Mouse (Mus musculus) macrophage (primary cell): ENCODE data around the gene Ppif. TPM values are rescaled to one million over a fixed set of nuclear protein-coding genes. Genes with fewer than 3 reads are reported as not detected.

ENCODE experiments used
- H3K27ac ChIP-seq: fragments of 350-480 bp; formaldehyde crosslinking; 2 replicates; pipeline ENCODE4 v1.9.0; 2021
- H3K36me3 ChIP-seq: fragments of 350-480 bp; formaldehyde crosslinking; 2 replicates; pipeline ENCODE4 v1.9.0; 2021; ENCODE audit errors: inconsistent target
- H3K4me3 ChIP-seq: fragments of 350-480 bp; formaldehyde crosslinking; 2 replicates; pipeline ENCODE4 v1.9.0; 2021; ENCODE audit errors: inconsistent target
- H3K79me2 ChIP-seq: fragments of 350-480 bp; formaldehyde crosslinking; 2 replicates; pipeline ENCODE4 v1.9.0; 2021; ENCODE audit errors: inconsistent target
- WGBS: methylation state at CpG from one replicate; pipeline ENCODE4 v1.1.7; 2026; ENCODE audit warnings: inconsistent platforms; ENCODE audit not compliant: missing documents; 5-methylcytosine and 5-hydroxymethylcytosine counted together
- polyA plus RNA-seq: library from polyadenylated mRNA; stranded (reverse); fragments of 250-400 nt; gene quantifications from 3 replicates; pipeline ENCODE4 v1.2.4, GENCODE M21; 2018; ENCODE audit warnings: inconsistent platforms

Gene Ppif
- polyA plus RNA-seq, 1 experiment from 2014 or later = 9.7 TPM

DNA sequence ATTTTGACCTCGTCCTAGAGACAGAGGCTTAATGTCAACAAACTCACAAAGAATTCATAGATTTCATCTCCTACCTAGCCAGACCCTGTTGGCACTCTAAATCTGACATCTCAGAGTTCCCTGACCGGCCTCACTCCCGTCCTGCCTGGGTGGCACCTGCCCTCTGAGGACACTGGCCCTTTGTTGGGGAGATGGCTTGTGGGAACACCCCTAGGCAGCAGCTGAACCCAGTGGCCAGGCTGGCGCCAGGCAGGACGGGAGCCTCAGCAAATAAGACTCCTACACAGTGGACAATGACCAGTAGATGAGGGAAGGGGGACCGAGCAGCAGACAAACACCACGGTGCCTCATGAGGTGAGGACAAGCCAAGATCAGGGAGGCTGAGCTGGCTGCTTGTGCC is 14.3 kb upstream of the Ppif start:
- Histone ChIP-seq H3K4me3 (no peak overlapping the region), H3K36me3 (no peaks in the 10 kb centered on the region), H3K27ac (no peak overlapping the region), H3K79me2 (no peaks in the 10 kb centered on the region)
- 88% methylated on average over 7 of the region's 7 CpGs for WGBS

DNA sequence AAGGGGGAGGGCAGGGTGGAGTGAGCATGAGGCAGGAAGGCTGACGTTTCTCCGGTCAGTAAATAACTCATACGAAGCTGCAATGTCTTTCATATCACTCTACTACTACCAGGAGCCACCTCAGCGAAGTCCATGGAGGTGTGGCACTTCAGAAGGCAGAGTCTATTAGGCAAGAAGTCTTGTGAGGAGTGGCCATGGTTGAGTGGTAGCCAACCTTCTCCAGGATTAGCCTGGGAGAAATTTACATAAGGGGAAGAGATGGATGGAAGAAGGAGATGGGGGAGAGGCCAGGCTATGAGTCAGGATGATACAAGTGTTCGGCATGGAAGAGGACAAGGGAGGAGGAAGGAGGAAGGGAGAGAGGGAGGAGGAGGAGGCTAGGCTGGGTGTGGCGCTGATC is 11.9 kb upstream of the Ppif start:
- Histone ChIP-seq H3K27ac (no peak overlapping the region), H3K4me3 (no peak overlapping the region), H3K79me2 (no peaks in the 10 kb centered on the region), H3K36me3 (no peaks in the 10 kb centered on the region)
- 73% methylated on average over 6 of the region's 6 CpGs for WGBS

DNA sequence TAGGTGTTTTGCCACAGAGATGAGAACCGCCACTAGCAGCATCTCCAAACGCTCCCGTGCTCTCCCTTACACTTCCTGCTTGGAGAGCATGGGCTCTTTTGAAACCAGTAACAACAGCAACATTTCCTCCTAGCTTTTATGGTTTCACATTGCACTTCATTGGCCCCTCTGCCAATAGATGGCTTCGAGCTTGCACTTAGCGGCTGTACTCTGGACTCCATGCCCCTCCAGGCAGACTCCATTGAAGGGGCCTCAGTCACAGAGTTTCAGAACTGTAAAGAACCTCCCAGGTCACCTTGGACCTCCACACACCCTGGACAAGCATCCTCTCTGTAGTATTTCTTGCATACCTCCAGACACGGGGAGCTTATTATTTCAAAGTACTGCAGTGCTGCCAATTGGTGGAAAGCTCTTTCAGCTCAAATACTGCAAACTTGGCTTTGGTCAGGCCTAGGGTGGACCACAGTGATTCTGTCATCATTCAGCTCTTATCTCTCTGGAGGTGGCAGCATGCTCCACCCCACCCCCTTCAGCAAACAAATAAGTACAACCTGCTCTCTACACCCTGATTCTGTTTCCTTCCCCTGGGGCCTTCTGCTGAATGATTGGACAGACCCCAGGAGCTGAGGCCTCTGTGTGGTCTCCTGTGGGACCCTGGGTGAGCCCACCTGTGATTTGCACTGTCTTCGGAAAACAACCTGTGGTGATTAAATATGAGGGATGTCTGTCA is 7.6 kb upstream of the Ppif start:
- Histone ChIP-seq H3K36me3 (no peaks in the 10 kb centered on the region), H3K4me3 (no peak overlapping the region), H3K27ac (no peak overlapping the region), H3K79me2 (no peaks in the 10 kb centered on the region)
- 57% methylated on average over 7 of the region's 7 CpGs for WGBS

DNA sequence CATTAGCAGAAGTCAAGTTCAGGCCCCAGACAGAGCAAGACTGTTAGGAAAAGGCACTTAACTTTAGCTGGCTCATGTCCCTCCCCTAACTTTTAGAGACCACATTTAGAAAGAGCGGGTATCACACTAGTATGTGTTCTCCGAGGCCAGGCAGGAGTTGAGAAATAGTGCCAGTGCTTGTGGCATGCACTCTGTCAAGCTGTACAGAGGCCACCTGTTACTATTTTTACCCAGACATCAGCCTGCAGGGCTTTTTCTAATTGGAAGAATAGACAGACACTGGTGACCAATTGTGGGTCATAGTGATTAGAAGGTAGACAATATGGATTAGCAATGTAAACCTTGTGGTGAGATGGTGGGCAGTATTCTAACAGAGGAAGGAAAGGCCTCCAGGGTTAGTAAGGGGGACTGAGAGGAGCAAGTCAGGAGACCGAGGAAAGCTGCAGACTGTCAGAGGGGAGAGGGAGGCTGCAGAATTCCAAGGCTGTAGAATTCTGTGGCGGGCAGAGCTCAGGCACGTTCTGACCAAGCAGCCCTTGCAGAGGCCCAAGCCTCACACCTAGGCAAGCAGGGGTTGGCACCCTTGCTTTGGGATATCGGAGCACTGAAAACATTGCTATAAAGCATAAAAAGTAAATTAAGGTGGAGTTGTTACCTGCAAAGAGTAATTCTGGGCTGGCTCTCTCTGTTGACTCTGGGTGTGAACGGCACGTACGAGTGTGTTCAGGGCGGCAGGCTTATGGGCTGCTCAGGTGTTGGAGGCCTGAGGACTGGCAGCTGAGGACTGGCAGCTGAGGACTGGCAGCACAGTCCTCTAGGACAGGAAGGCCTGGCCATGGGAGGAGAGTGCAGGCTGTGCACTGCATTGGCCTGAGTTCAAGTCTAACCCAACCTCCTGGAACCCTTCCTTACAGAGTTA is 6.7 kb upstream of the Ppif start:
- H3K27ac ChIP-seq = no peak overlapping the region
- no peak overlapping the region for H3K4me3 ChIP-seq
- H3K79me2 ChIP-seq = no peaks in the 10 kb centered on the region
- WGBS = 81% methylated on average over 10 of the region's 10 CpGs
- H3K36me3 ChIP-seq = no peaks in the 10 kb centered on the region

DNA sequence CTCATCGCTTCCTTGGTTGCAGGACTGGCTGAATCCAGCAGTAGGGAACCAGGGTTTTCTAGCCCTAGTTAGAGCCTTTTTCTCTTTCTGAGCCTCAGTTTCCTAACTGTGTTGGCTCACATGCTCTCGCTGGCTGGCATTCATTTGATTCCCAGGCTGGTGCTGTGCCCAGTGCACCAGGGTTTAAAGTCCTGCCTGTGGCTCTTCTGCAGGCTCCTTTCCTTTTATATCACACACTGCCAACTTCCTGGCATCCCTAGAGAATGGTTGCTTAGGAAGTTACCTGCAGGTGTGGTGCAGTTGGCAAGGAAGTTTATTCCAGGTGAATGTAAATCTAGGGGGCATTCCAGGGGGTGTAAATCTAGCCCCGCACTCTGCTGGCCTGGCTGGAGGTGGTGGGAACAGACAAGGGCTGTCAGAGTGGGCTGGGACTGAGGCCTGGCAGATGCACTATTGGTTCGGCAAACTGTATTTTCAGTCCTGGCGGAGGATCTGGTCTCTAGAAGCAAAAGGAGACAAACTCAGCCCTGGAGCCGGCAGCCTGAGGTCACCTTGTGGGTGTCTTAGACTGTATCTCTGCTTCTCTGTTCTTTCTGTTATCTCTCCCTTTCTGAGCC is 575 bp upstream of the Ppif start:
- 62% methylated on average over 6 of the region's 6 CpGs for WGBS
- Histone ChIP-seq H3K27ac (no peak overlapping the region), H3K4me3 (no peak overlapping the region)

DNA sequence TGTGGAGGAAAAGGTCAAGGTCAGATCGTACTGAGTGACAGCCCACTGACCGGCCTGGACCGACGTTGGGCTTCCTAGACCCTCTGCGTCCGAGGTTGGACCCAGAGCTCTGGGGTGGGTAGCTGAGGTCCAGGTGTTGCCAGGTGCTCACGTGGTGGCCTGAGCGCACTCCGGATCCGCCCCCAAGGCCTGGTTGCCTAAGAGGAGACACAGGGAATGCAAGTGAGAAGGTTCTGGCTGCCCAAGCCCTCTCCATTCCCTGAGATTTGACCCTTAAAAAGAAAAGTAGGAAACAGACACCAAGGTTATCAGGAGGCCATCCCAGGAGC is 579 bp downstream of the Ppif start:
- peak overlapping the region; percentile 75 for H3K4me3 ChIP-seq
- H3K36me3 ChIP-seq = peaks cover 23% of the 10 kb centered on the region; the same call in 1 of the 2 replicates
- H3K79me2 ChIP-seq = no peaks in the 10 kb centered on the region; the same call in 1 of the 2 replicates
- no peak overlapping the region for H3K27ac ChIP-seq
- 0% methylated on average over 10 of the region's 10 CpGs for WGBS

More for the DNA sequence above, 575 bp upstream of the Ppif start:
- Histone ChIP-seq H3K36me3 (peaks cover 12% of the 10 kb centered on the region; the same call in 1 of the 2 replicates), H3K79me2 (no peaks in the 10 kb centered on the region; the same call in 1 of the 2 replicates)

DNA sequence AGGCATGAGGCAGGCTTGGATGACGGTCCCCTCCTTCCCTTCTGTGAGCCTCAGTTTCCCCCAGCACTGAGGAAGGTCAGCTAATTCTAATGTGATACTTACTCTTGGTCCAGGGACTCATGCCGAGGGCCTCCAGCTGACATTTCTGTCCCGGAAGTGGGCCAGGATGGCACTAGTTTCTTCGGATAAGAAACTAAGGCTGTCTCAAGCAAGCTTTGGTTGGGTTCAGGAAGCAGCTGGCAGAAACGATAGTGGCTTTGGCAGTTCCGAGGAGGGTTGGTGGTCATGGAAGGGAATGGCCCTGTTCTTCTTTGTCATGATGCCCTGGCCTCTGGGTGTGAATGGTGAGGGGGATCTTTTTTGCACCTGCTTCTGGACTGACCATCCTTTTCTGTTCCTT is 1.1 kb downstream of the Ppif start:
- Histone ChIP-seq H3K27ac (no peak overlapping the region), H3K36me3 (peaks cover 29% of the 10 kb centered on the region; the same call in 1 of the 2 replicates), H3K79me2 (no peaks in the 10 kb centered on the region; the same call in 1 of the 2 replicates), H3K4me3 (peak overlapping the region; percentile 75)
- 2% methylated on average over 6 of the region's 6 CpGs for WGBS

DNA sequence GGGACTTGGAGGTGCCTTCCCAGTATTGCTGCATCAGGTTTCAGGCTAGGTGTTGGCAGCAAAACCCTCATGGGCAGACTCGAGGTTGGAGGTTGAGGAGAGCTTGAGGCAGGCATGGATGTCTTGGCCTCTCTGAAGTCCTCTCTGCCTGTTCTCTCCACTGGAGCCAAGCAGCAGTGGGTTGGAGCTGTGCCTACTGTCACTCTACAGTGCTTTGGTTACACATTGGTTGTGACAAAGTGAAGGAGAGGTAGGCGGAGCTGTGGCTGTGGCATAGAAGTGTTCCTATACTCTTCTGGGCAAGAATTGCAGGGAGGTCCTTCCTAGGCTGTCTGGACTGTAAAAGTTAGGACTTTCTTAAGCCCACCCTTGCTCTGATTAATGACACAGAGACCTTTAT is 2.4 kb downstream of the Ppif start:
- Histone ChIP-seq H3K79me2 (no peaks in the 10 kb centered on the region; the same call in 1 of the 2 replicates), H3K36me3 (peaks cover 31% of the 10 kb centered on the region; the same call in 1 of the 2 replicates), H3K27ac (no peak overlapping the region), H3K4me3 (no peak overlapping the region)
- WGBS = 60% methylated on average over 2 of the region's 2 CpGs

DNA sequence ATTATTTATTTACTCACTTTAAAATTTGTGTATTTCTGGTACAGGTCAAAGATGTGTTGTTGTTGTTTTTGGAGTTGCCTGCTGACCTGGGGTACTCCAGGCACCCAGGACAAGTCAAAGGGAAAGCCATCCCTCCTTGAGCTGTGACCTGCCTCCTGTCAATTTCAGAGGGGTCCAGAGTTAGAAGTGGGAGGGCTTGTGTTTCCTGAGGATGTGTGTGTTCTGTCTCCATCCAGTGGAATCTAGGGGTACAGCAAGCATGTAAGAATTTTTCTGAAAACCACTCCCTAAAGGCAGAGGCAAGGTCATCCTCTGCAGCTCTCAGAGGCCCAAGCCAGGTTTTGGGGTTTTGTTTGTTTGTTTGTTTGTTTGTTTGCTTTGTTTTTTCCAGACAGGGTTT is 8.0 kb downstream of the Ppif start:
- no peak overlapping the region for H3K4me3 ChIP-seq
- H3K79me2 ChIP-seq = no peaks in the 10 kb centered on the region
- H3K36me3 ChIP-seq = peaks cover 31% of the 10 kb centered on the region; the same call in 1 of the 2 replicates
- H3K27ac ChIP-seq = no peak overlapping the region

DNA sequence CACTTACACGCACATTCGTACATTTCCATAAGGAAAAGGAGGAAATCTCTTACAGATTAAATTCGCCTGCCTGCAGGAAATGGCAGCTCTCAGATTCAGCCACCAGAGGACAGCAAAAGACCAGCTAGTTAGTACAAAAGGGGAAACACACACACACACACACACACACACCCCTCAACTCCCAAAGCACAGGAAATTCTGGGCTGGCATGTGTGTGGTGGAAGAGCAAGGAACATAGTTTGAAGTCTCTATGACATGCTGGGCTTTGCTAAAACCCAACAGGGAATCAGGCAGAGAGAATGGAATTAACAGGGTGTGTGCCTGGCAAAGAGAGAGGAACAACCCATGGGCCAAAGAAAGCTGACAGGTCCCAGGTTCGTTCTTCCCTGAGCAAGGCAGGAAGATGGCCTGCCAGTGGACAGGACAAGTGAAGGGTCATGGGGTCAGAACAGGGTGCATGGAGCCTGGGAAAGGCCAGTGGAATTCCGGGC is 13.8 kb downstream of the Ppif start:
- Histone ChIP-seq H3K36me3 (no peaks in the 10 kb centered on the region), H3K27ac (no peak overlapping the region), H3K79me2 (no peaks in the 10 kb centered on the region), H3K4me3 (no peak overlapping the region)
- 19% methylated on average over 5 of the region's 5 CpGs for WGBS

DNA sequence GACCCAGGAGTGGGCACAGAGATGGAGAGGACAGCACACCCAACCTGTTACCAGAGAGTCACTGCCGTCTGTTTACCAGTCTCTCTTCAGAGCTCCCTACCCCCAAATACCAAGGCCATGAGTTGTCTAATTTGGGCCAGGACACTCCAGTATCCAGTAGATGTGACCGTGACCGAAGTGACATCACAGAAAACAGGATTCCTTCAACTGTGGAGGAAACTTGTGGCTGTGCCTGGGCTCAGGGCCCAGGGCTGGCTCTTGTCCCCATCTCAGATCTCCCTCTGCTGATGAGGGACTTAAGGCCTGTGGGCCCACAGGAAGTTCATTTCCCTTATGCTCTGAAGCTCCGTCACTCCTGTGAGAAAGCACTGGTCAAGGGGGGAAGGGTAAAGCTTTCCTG is 14.5 kb downstream of the Ppif start:
- Histone ChIP-seq H3K36me3 (no peaks in the 10 kb centered on the region), H3K27ac (no peak overlapping the region), H3K4me3 (no peak overlapping the region), H3K79me2 (no peaks in the 10 kb centered on the region)
- 77% methylated on average over 4 of the region's 4 CpGs for WGBS

DNA sequence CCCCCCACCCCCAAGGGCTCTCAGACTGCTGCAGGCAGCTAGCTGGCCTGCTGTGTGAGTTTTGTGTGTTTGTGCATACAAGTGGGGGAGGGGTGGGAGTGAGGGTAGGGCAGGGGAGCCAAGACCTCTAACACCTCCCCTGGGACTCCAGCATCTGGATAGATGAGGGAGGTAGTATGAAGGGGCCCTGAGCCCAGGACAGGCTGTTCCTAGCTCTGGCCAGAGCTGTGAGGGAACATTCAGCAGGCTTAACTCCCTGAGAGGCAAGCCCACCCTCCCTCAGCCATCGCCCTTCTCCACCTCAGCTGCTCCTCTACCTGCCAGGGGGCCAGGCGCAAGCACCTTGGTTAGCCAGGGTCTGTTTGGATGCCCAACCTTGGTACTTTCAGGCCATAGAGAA is 15.0 kb downstream of the Ppif start:
- Histone ChIP-seq H3K27ac (no peak overlapping the region), H3K4me3 (no peak overlapping the region), H3K36me3 (no peaks in the 10 kb centered on the region), H3K79me2 (no peaks in the 10 kb centered on the region)
- 89% methylated on average over 2 of the region's 2 CpGs for WGBS

DNA sequence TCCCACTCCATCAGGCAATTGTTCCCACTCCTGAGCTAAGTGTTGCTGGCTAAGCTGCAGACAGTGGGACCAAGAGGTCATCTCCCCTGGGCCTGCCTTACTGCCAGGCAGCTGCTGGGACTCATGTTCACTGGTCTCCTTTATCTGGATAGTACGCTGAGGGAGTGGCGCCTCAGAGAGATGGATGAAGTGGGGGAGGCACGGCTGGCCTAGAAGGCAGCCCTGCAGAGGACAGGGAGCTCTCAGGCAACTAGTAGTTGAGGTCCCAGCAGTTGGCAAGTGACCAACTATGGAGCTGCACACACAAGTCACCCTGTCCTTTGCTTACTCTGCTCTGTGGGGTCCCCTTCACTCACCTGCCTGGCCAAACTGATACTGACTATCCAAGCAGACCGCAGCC is 16.1 kb downstream of the Ppif start:
- WGBS = 88% methylated on average over 4 of the region's 4 CpGs
- Histone ChIP-seq H3K79me2 (no peaks in the 10 kb centered on the region), H3K27ac (no peak overlapping the region), H3K4me3 (no peak overlapping the region), H3K36me3 (peaks cover 8% of the 10 kb centered on the region; the same call in 1 of the 2 replicates)

DNA sequence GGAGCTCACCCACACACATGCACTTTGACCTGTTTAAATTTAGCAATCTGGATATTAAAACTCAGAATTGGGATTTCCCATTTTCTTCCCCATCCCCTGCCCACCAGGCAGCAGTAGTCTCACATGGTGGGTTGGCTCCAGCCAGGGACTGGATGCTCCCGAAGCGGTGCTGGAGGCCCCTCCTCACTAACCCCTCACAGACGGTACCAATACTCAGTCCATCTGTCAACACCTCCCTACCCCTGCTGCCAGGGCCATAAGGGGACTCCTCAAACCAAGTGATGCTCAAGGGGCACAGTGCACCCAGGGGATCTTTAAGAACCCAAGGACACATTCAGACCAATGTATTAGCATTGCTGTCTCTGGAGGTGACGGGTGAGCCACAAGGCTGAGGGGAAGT is 16.7 kb downstream of the Ppif start:
- H3K79me2 ChIP-seq = no peaks in the 10 kb centered on the region
- H3K27ac ChIP-seq = no peak overlapping the region
- WGBS = 95% methylated on average over 4 of the region's 4 CpGs
- peaks cover 9% of the 10 kb centered on the region; the same call in 1 of the 2 replicates for H3K36me3 ChIP-seq
- H3K4me3 ChIP-seq = no peak overlapping the region
